Mouse (Mus musculus) stomach, postnatal 0 days (tissue): ENCODE results near the gene Usp36.

Experiments used
- CTCF ChIP-seq: IDR thresholded peaks from 2 replicates; pipeline ENCODE4 v1.5.1; 2016; ENCODE audit warnings: antibody characterized with exemption, low read depth, mild to moderate bottlenecking, moderate library complexity
- EP300 ChIP-seq: optimal IDR thresholded peaks from 2 replicates; pipeline ENCODE3; 2016; ENCODE audit warnings: antibody characterized with exemption

GRCm38 (mm10) chr11:118246724-118247123, 43.3 kb downstream of the Usp36 start:
- TF ChIP-seq CTCF (no peak), EP300 (no peak)
